ENCODE assay signal across 7 mouse cellular contexts in genomic region chr6:118010756-118011615, GRCm38 (mm10). TPM values are rescaled to one million over a fixed set of nuclear protein-coding genes. Genes with fewer than 3 reads are reported as not detected.
DNase-seq lines count a peak whose midpoint lies in the region; ATAC-seq lines count a peak whose summit lies in the region.

TSS of gene Rasgef1a (plus strand) at chr6:118011438.

- DNase-seq in lung, postnatal 10 days, result no peak
- DNase-seq in embryonic facial prominence, embryonic 14.5 days (ENCODE audit: low spot score), result no peak
- DNase-seq in layer of hippocampus, adult 8-10 months (ENCODE audit: low spot score in 2 of 2), result no peak
- no peak for DNase-seq in midbrain, embryonic 14.5 days
- DNase-seq in thymus, postnatal 10 days (ENCODE audit: low spot score in 2 of 2), result no peak

- 11% methylated on average over 53 of the region's 70 CpGs for WGBS in lung, embryonic 15.5 days
- 28% methylated on average over 23 of the region's 70 CpGs for WGBS in embryonic facial prominence, embryonic 14.5 days
- 9% methylated on average over 70 of the region's 70 CpGs for WGBS in midbrain, embryonic 14.5 days

- no peak within 1 kb of the TSS for H3K9ac ChIP-seq in lung, embryonic 15.5 days
- H3K9ac ChIP-seq in embryonic facial prominence, embryonic 14.5 days (ENCODE audit: low read depth, low read length), result peak within 1 kb of the TSS; percentile 54; the same call in 1 of the 2 replicates
- peak within 1 kb of the TSS; percentile 64 for H3K9ac ChIP-seq in midbrain, embryonic 14.5 days (replicated peaks; ENCODE audit: low read length)

- H3K27ac ChIP-seq in lung, embryonic 15.5 days, result no peak within 1 kb of the TSS
- no peak within 1 kb of the TSS for H3K27ac ChIP-seq in embryonic facial prominence, embryonic 14.5 days (replicated peaks; ENCODE audit: low read depth, low read length)
- H3K27ac ChIP-seq in midbrain, embryonic 14.5 days (replicated peaks; ENCODE audit: low read depth, low read length), result peak within 1 kb of the TSS; percentile 37; the same call in 1 of the 2 replicates

- H3K4me3 ChIP-seq in lung, embryonic 15.5 days, result peak within 1 kb of the TSS; percentile 38
- peak within 1 kb of the TSS; percentile 42 for H3K4me3 ChIP-seq in embryonic facial prominence, embryonic 14.5 days (ENCODE audit: low read depth, low read length)
- peak within 1 kb of the TSS; percentile 54 for H3K4me3 ChIP-seq in midbrain, embryonic 14.5 days (replicated peaks; ENCODE audit: low read depth, low read length)

- peaks cover 54% of the 10 kb centered on the region for H3K27me3 ChIP-seq in lung, embryonic 15.5 days
- peaks cover 40% of the 10 kb centered on the region for H3K27me3 ChIP-seq in embryonic facial prominence, embryonic 14.5 days (replicated peaks; ENCODE audit: control insufficient read depth, insufficient read depth, low read length)
- H3K27me3 ChIP-seq in midbrain, embryonic 14.5 days (ENCODE audit: control insufficient read depth, insufficient read depth, low read length), result peaks cover 18% of the 10 kb centered on the region

- no peaks in the 10 kb centered on the region for H3K36me3 ChIP-seq in lung, embryonic 15.5 days
- no peaks in the 10 kb centered on the region for H3K36me3 ChIP-seq in embryonic facial prominence, embryonic 14.5 days (ENCODE audit: control insufficient read depth, insufficient read depth, low read length)
- H3K36me3 ChIP-seq in midbrain, embryonic 14.5 days (ENCODE audit: control insufficient read depth, insufficient read depth, low read length), result no peaks in the 10 kb centered on the region

- peak within 1 kb of the TSS; percentile 86 for H3K4me2 ChIP-seq in lung, embryonic 15.5 days
- H3K4me2 ChIP-seq in embryonic facial prominence, embryonic 14.5 days (ENCODE audit: low read depth, low read length), result peak within 1 kb of the TSS; percentile 73
- peak within 1 kb of the TSS; percentile 73 for H3K4me2 ChIP-seq in midbrain, embryonic 14.5 days (ENCODE audit: low read length)

- ATAC-seq in lung, embryonic 15.5 days (ENCODE audit: borderline replicate concordance, extremely low read depth, low FRiP score, low TSS enrichment), result no peak
- 0 out of 2 replicates have a peak, but pooled peaks have one; percentile 15 for ATAC-seq in embryonic facial prominence, embryonic 14.5 days (ENCODE audit: low read depth)
- ATAC-seq in midbrain, embryonic 14.5 days (ENCODE audit: low FRiP score, low TSS enrichment), result peak; percentile 32; the same call in 1 of the 2 replicates
- ATAC-seq in activated CD4-positive, CD25-positive, alpha-beta regulatory T cell, adult 4 months, result no peak

- H3K9me3 ChIP-seq in lung, embryonic 15.5 days, result no peaks in the 10 kb centered on the region
- peaks cover 3% of the 10 kb centered on the region; the same call in 1 of the 2 replicates for H3K9me3 ChIP-seq in embryonic facial prominence, embryonic 14.5 days (ENCODE audit: control insufficient read depth, low read length)
- H3K9me3 ChIP-seq in midbrain, embryonic 14.5 days (ENCODE audit: control insufficient read depth, low read length), result no peaks in the 10 kb centered on the region

- H3K4me1 ChIP-seq in lung, embryonic 15.5 days, result peaks cover 4% of the 10 kb centered on the region
- 0 out of 2 replicates have a peak, but pooled peaks cover 3% of the 10 kb centered on the region for H3K4me1 ChIP-seq in embryonic facial prominence, embryonic 14.5 days (ENCODE audit: control insufficient read depth, insufficient read depth, low read length)
- H3K4me1 ChIP-seq in midbrain, embryonic 14.5 days (ENCODE audit: control insufficient read depth, insufficient read depth, low read length), result peaks cover 11% of the 10 kb centered on the region

RNA-seq across cellular contexts. Expression of gene Rasgef1a, which starts in this region (rescaled TPM):
- 3.0 and 4.4 TPM in 2 replicates for polyA plus RNA-seq in lung, embryonic 15.5 days (2015; fragmentation: Nextera tagmentation; extraction: Ambion mirVana)
- polyA plus RNA-seq in embryonic facial prominence, embryonic 14.5 days (2014; fragmentation: Nextera tagmentation; extraction: Ambion mirVana), result 0.21 and 0.49 TPM in 2 replicates
- total RNA-seq in layer of hippocampus, adult 8-10 months (2022), result 100 to 1,000 TPM; 183 to 212 (median 202) TPM
- polyA plus RNA-seq in midbrain, embryonic 14.5 days (2014; fragmentation: Nextera tagmentation; extraction: Ambion mirVana), result 2.1 and 3.8 TPM in 2 replicates
- 1 to 10 TPM; 2.3 to 4.0 TPM for polyA plus RNA-seq in activated CD4-positive, CD25-positive, alpha-beta regulatory T cell, adult 4 months (2017; shearing (Covaris generic))

Comparison
In these comparisons a context has a peak if more than half of its experiments do, and no peak if none do; other contexts are left out.
1. Peak in ATAC-seq, H3K4me3 ChIP-seq, H3K9ac ChIP-seq and H3K4me2 ChIP-seq in embryonic facial prominence, embryonic 14.5 days; RNA of the gene not detected or under 1 TPM.